Mouse (Mus musculus): ENCODE measurements around the gene Rab8b.

Rab8b gene

DNA sequence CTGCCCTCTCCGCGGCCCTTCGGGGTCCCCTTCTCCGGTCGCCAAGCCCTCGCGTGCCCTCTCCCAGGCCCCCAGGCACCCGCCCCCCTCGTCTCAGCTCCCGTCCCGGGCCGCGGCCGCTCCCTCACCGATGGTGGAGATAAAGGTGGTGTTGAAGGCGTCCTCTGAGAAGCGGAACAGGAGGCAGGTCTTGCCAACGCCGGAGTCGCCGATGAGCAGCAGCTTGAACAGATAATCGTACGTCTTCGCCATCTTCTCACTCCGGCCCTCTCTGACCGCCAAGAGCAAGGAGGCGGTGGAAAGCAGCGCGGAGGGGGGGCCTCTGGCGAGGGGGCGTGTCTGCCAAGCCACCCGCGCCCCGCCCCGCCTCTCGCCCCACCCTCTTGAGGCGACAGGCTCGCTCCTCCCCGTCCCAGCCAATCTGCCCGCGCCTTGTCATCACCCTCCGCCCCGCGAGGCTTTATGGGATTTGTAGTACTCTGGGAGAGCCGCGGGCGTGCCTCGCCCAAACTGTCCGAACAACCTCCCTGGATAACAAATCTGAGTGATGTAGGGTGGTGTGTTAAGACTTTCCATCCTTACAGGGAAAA is at the start of gene Rab8b:
Rab8b (minus strand) TSS at position 306 of the 590 bp plus-strand sequence.
- peak; percentile 95 to 96 for DNase-seq

DNA sequence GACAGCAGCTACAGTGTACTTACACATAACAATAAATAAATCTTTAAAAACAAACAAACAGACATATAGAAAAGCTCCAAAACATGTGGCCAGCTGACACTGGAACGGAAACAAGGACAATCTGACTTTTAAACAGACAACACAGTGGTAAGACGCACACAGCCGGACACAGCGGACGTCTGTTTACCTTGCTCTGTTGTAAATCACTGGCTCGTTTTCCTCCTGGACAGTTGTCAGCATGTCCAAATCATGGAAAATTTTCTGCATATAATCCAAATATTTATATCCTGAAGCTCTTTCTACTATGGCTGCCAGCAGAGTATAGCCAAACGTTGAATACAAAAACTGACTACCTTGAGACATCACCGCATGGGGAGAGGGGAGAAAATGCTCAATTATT is 48.0 kb upstream of the Rab8b start:
- DNase-seq: no peak

GRCm38 (mm10) chr9:66961478-66961877 is 42.0 kb upstream of the Rab8b start:
- DNase-seq: no peak

GRCm38 (mm10) chr9:66957451-66957850 is 38.0 kb upstream of the Rab8b start:
- no peak for DNase-seq

- no peak for DNase-seq
Measured at GRCm38 (mm10) chr9:66952886-66953285, 33.4 kb upstream of the Rab8b start.

GRCm38 (mm10) chr9:66952321-66952720 is 32.8 kb upstream of the Rab8b start:
- peak; percentile 25 to 34 for DNase-seq

DNA sequence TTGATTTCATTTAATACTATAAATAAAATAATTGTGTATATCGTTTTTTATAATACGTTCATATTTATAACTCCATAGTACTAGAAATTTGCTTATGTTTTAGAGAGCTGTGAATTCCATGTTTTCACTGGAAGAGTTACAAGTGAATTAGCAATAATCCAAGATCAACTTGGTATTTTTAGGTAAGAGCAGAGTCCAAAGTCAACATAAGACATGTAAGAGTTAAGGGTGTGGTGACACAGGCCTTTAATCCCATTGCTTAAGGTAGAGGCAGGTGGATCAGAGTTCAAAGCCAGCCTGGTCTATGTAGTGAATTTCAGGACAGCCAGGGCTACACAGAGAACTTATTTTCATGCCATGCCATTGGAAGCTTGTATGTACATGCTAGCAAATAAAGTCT is 29.0 kb upstream of the Rab8b start:
- DNase-seq: no peak

GRCm38 (mm10) chr9:66945647-66946641 is 26.5 kb upstream of the Rab8b start, which contains the start of gene Rps27l:
Rps27l (plus strand) TSS chr9:66946086.
- peak; percentile 95 to 96 for DNase-seq

- DNase-seq: no peak
Measured at GRCm38 (mm10) chr9:66945161-66945560, 25.7 kb upstream of the Rab8b start.

- DNase-seq: peak; percentile 27 to 41
Measured at GRCm38 (mm10) chr9:66938836-66939235, 19.3 kb upstream of the Rab8b start.

- DNase-seq: peak in 1 of 2 experiments; percentile 15
Measured at GRCm38 (mm10) chr9:66937507-66937906, 18.0 kb upstream of the Rab8b start.

DNA sequence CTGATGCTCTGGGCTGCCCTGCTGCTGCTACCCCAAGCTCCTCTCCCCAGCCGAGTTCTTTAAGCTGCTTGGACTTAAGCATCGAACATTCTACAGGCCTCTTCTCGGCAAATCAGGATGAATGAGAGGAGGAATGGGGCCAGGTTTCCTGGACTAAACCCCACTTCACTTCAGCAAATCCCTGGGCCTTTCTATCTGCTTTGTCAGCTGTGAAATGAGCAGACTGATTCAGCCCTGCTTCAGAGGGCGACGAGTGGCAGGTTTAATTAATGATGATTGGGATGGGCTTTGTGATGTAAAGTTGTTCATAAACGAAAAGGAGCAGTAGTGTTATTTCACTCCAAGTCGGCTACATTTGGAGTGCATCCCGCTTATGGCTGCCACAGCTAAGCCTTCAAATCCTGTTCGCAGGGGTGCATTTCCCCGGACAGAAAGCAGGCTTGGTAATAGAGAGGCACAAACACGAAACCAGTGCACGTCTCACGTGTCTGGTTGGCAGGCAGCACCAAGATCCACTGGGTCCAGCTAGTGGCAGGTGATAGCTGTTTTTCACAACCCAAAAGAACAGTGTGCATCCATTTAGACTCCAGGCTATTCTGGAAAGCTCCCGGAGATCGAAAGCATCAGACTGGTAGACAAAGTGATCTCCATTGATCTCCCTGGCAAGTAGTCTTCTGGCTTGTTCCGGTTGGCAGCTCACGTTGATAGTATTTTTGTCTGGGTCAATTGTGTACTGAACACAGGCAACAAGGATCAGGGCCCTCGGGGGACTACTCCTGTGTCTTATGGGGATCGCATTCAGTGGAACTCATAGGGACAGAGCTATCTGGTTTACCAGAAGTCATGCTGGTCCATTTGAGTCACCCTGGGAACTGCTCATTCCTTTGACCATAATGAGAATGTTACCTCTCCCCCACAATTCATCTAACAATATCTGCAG is 14.7 kb upstream of the Rab8b start:
- no peak for DNase-seq

DNA sequence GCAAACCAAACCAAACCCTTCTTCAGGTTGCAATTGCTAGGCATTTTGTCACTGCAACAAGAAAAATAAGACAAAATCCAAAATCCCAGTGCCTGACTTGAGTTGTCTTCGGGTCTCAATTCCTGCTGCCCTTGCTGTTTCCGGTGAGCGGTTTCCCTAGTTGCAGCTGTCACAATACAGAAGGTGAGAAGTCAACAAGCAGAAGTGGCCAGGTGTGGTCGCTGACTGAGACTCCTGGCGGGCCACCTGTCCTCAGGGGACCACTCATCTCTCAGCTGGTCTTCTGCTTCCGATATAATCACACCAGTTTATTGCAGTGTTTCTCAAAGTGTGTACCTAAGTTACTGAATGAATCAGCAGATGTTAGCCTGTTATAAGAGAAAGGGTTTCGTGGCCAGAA is 10.9 kb upstream of the Rab8b start:
- no peak for DNase-seq

DNA sequence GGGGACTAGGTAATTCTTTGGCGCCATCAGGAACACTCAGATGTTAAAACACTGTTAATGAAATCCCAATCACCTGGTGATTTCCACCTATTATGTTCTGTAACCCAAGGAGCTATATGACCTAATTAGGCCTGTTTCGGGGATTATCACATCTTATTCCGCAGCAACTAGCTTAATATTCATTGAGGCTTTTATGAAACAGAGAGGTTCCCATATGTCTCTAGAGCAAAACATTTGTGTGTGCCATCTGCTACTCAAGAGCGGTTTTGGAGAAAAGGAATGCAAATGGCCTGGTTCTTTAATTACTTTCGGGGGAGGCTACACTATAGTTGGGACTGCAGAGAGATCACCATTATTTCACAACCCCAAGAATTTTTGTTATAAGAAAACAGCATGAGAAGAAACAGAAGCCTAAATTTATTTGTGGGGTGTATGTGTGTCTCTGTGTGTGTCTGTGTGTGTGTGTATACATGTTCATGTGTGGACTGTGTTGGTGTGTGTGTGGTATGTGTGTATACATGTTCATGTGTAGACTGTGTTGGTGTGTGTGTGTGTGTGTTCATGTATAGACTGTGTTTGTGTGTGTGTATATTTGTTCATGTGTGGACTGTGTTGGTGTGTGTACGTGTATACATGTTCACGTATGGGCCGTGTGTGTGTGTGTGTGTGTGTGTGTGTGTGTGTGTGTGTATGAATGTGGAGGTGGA is 8.4 kb upstream of the Rab8b start:
- no peak for DNase-seq

- DNase-seq: no peak
Measured at GRCm38 (mm10) chr9:66925853-66926252, 6.4 kb upstream of the Rab8b start.

DNA sequence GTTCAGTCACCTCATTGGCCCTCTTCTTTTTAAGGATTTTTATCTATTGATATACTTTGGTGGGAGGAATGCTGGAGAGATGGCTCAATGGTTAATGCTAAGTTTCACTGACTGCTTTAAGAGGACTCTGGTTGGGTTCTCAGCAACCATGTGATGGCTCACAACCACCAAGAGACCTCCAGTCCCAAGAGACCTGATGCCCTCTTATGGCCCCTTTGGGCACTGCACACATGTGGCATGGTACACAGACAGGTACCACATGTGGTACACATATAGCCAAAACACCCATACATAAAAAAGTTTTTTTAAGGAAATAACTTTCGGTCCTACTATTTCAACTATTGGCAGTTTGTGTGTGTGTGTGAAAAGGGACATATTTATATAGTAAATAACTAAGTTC is 2.6 kb upstream of the Rab8b start:
- peak in 1 of 2 experiments; percentile 16 for DNase-seq

DNA sequence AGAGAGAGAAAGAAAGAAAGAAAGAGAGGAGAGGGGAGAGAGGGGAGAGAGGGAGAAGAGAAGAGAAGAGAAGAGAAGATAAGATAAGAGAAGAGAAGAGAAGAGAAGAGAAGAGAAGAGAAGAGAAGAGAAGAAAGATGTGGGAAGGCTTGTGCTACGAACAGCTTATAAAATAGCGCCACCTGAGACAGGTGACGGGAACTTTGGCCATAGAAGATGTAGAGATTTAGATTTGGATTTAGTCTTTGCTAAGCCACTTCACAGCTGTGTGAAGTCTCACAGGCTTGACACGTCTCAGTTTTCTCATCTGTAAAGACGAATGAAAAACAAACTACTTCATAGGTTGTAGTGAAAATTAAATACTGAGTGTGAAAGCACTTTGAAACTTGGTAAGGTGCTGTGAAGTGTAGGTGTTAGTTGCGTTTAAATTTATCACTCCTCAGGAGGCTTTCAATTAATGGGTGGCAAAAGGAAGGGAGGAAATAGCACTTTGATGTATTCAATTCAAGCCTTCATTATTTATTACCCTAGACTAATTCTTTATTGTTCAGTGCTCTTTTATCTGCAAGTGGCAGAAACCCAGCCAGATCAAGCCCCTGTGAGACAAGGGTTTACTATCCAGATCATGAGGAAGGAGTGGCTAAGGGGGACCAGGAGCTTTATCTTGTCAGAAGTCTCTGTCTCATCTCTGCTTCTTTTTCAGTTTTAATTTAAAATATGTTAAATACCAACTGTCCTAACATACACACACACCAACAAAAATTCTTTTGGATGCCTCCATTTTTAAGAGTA is 1.2 kb upstream of the Rab8b start:
- no peak for DNase-seq

GRCm38 (mm10) chr9:66919981-66920380 is 494 bp upstream of the Rab8b start:
- DNase-seq: peak; percentile 10 to 24

DNA sequence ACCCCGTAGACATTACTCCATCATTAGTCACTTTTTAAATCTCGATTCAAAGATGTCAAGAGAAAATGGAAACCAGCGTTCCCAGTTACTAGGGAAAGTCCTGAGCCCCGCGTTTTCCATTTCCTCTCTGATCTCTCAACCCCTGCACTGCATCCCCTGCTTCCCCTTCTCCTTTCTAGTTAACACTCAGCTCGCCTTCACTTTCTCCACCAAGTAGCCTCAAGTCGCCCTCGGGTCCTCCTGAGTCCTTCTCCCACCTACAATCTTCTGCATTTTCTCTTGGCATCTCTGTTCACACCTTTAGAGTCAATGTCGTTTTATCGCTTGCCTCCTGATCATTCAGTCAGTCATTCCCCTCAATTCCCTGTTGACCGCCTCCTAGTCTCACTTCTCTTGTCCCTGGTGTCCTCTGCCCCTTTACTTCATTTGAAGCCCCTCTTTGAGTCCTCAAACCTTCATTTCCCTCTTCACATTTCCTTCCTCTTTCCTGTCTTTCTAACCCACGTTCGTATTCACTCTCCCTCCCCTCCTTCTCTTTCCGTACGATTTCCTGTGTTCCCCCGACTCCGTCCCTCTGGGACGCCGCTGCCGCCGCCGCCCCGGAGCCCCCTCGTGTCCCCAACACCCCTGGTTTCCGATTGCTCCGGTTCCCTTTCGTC is 686 bp downstream of the Rab8b start:
- peak in 1 of 2 experiments; percentile 7 for DNase-seq

- DNase-seq: no peak
Measured at GRCm38 (mm10) chr9:66917892-66918255, 1.6 kb downstream of the Rab8b start.
